Mouse (Mus musculus) spleen, adult 2 months (tissue): ENCODE data around the gene Gm28230. TPM values are rescaled to one million over a fixed set of nuclear protein-coding genes. Genes with fewer than 3 reads are reported as not detected.
A peak's percentile ranks its signal among the peaks of the same experiment; 100 is the strongest.

Experiments used
- DNase-seq, 2 experiments: peaks; one replicate each; pipeline versions ENCODE4 v3.0.0 to v3.0.0-alpha.2; 2012 to 2021; ENCODE audit warnings: low spot score in 2 of 2, low read depth in 1 of 2
- H3K27ac ChIP-seq: fragments of 200-500 bp; 2 replicates; pipeline ENCODE4 v1.5.1; 2012; ENCODE audit warnings: low read length, inconsistent platforms; ENCODE audit not compliant: insufficient read depth
- H3K27me3 ChIP-seq: fragments of 200-500 bp; 2 replicates; pipeline ENCODE4 v1.6.1; 2012; ENCODE audit warnings: mild to moderate bottlenecking, moderate library complexity, low read length, inconsistent platforms; ENCODE audit not compliant: control insufficient read depth, insufficient read depth
- H3K36me3 ChIP-seq: fragments of 200-500 bp; 2 replicates; pipeline ENCODE4 v1.6.1; 2012; ENCODE audit warnings: mild to moderate bottlenecking, low read length, inconsistent platforms; ENCODE audit not compliant: control insufficient read depth, insufficient read depth
- H3K4me1 ChIP-seq: fragments of 200-500 bp; 2 replicates; pipeline ENCODE4 v1.6.1; 2011; ENCODE audit warnings: inconsistent platforms; ENCODE audit not compliant: control insufficient read depth, insufficient read depth, insufficient read length
- H3K4me3 ChIP-seq: fragments of 200-500 bp; 2 replicates; pipeline ENCODE4 v1.5.1; 2011; ENCODE audit warnings: mild to moderate bottlenecking, inconsistent platforms; ENCODE audit not compliant: insufficient read depth, insufficient read length; ENCODE audit errors: extremely low read depth
- CTCF ChIP-seq: fragments of 200-500 bp; IDR thresholded peaks from 2 replicates; pipeline ENCODE4 v1.5.1; 2011; ENCODE audit warnings: mild to moderate bottlenecking, inconsistent platforms; ENCODE audit not compliant: insufficient read depth, insufficient read length, insufficient replicate concordance; ENCODE audit errors: extremely low read depth
- POLR2A ChIP-seq: fragments of 200-500 bp; IDR thresholded peaks from 2 replicates; pipeline ENCODE4 v1.6.1; 2011; ENCODE audit warnings: low read depth, low read length, inconsistent platforms
- WGBS: fragments of 180-500 bp; shearing (Covaris S2); methylation state at CpG from one replicate; pipeline ENCODE4 v1.1.7; 2018; 5-methylcytosine and 5-hydroxymethylcytosine counted together
- polyA plus RNA-seq: library from polyadenylated mRNA; depleted of rRNA; stranded (reverse); fragments of >200 nt; gene quantifications from 2 replicates; pipeline ENCODE4 v1.2.3, GENCODE M21; 2012

Gm28230 gene
- polyA plus RNA-seq, 1 experiment: not detected

DNA sequence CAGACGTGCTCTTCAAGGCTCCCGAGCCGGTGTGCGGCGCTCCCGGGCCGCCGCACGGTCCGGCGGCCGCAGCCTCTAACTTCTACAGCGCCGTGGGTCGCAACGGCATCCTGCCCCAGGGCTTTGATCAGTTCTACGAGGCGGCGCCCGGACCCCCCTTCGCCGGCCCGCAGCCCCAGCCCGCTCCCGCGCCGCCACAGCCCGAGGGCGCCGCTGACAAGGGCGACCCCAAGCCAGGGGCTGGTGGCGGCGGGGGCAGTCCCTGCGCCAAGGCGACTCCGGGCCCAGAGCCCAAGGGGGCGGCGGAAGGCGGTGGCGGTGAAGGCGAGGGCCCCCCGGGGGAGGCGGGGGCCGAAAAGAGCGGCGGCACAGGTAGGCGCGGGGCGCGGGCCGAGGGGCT lies 43.7 kb upstream of the Gm28230 start:
- TF ChIP-seq CTCF (no peak), POLR2A (no peak)
- Histone ChIP-seq H3K36me3 (no peaks in the 10 kb centered on the region), H3K27ac (no peak overlapping the region), H3K4me3 (no peak overlapping the region), H3K4me1 (peaks cover 5% of the 10 kb centered on the region), H3K27me3 (peaks cover 51% of the 10 kb centered on the region)
- 9% methylated on average over 43 of the region's 51 CpGs for WGBS
- no peak for DNase-seq

DNA sequence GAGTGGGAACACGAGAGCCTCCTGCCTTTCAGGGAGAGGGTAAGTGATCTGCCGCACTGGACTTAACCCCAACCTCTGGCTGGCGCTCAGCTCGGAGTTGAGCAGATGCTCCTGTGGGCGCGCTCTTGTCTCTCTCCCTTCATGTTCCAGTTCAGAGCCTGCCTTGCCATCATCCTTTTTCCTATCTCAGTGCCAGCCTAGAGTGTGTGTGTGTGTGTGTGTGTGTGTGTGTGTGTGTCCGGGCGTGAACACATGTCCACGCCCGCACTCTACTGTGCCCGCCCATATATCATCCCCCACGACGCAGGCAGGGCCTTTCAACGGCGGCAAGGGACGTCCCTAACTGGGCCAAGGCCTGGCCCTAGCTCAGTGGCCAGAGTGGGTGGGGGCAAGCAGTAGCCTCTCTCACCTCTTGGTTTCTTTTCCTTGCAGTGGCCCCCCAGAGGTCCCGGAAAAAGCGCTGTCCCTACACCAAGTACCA lies 43.0 kb upstream of the Gm28230 start:
- no peak overlapping the region for H3K4me3 ChIP-seq
- H3K36me3 ChIP-seq: no peaks in the 10 kb centered on the region
- peaks cover 5% of the 10 kb centered on the region for H3K4me1 ChIP-seq
- H3K27ac ChIP-seq: no peak overlapping the region
- H3K27me3 ChIP-seq: peaks cover 53% of the 10 kb centered on the region
- no peak for DNase-seq
- TF ChIP-seq CTCF (no peak), POLR2A (no peak)
- WGBS: 7% methylated on average over 18 of the region's 18 CpGs

DNA sequence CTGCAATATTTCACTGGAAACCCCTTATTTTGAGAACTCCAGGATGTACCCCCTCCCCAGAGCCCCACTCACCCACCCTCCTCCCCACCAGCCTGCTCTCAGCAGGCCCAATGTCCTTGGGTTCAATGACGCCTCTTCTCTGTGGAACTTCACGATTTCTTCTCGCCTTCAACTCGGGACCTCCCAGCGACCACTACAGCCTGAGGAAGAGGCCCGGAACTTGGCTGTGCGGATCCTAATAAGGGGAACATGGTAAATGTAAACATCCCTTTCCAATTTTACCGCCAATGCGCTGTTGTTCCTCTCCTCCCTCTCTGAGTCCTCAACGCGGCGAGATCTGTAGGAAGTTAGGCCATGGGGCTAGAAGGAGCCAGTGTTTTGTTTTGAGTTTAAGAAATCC lies 42.4 kb upstream of the Gm28230 start:
- Histone ChIP-seq H3K4me1 (peaks cover 5% of the 10 kb centered on the region), H3K36me3 (no peaks in the 10 kb centered on the region), H3K27ac (no peak overlapping the region), H3K27me3 (peaks cover 53% of the 10 kb centered on the region), H3K4me3 (no peak overlapping the region)
- WGBS: 11% methylated on average over 12 of the region's 12 CpGs
- DNase-seq: no peak
- TF ChIP-seq POLR2A (no peak), CTCF (no peak)

DNA sequence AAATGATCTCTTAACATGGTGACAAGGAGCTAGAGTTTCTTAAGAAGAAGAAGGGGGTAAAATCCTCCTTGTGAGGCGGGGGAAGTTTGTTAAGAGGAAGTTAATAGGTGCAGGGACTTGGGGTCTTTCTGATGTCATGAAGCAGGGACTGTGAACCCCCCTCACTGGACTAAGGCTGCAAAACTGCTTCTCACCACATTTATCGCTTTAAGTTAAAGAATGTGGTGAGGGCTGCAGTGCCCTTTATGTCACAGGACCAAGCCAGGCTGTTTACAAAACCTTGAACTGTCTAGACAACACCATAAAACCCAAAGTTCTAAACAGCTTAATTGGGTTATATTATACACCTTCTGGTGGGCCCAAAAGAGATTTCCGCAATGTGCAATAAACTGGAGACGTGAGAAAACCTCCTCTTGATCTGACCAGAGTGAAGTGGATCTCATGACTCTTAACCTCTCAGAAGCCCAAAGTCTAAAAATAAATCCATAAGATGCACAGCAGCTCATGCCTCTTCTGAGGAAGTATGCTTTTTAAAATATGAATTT lies 41.4 kb upstream of the Gm28230 start:
- H3K27me3 ChIP-seq: peaks cover 57% of the 10 kb centered on the region
- H3K36me3 ChIP-seq: no peaks in the 10 kb centered on the region
- TF ChIP-seq POLR2A: no peak
- TF ChIP-seq CTCF: no peak
- 25% methylated on average over 4 of the region's 4 CpGs for WGBS
- H3K27ac ChIP-seq: no peak overlapping the region
- H3K4me3 ChIP-seq: no peak overlapping the region
- no peak for DNase-seq
- H3K4me1 ChIP-seq: peaks cover 5% of the 10 kb centered on the region

DNA sequence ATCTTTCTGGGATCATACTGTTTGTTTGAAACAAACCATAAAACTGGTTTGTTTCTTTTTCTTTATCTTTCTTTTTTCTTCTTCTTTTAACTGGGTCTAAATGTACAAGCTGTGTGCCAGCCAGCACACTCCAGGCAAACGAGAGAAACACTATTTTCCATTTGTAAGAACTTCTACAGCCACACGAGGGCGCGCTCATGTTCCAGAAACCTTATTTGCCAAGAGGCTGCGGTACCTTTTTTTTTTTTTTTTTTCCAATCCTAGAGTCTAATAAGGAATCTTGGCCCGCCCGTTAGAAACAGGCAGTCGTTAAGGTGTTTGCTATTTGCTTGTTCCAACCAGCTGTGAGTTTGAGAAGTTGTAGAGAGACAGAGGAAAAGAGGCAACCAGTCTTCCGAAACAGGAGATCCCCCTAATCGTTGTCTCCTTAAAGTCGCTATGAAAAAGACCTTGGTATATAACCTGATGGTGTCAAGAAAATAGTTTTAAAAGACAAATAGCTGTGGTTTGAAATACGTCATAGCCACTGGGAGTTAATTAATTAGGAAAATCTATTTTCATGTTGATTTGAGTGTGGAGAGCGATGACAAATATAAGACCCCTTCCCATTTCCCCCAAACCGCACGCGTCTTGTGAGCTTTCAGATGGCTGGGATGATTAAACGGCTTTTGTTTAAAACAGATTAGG lies 40.1 kb upstream of the Gm28230 start:
- H3K27ac ChIP-seq: no peak overlapping the region
- DNase-seq: peak in 1 of 2 experiments; percentile 17
- H3K4me1 ChIP-seq: peaks cover 5% of the 10 kb centered on the region
- no peaks in the 10 kb centered on the region for H3K36me3 ChIP-seq
- peak; percentile 6; the same call in 1 of the 2 replicates for TF ChIP-seq CTCF
- no peak for TF ChIP-seq POLR2A
- WGBS: 14% methylated on average over 17 of the region's 17 CpGs
- peaks cover 59% of the 10 kb centered on the region for H3K27me3 ChIP-seq
- H3K4me3 ChIP-seq: no peak overlapping the region

DNA sequence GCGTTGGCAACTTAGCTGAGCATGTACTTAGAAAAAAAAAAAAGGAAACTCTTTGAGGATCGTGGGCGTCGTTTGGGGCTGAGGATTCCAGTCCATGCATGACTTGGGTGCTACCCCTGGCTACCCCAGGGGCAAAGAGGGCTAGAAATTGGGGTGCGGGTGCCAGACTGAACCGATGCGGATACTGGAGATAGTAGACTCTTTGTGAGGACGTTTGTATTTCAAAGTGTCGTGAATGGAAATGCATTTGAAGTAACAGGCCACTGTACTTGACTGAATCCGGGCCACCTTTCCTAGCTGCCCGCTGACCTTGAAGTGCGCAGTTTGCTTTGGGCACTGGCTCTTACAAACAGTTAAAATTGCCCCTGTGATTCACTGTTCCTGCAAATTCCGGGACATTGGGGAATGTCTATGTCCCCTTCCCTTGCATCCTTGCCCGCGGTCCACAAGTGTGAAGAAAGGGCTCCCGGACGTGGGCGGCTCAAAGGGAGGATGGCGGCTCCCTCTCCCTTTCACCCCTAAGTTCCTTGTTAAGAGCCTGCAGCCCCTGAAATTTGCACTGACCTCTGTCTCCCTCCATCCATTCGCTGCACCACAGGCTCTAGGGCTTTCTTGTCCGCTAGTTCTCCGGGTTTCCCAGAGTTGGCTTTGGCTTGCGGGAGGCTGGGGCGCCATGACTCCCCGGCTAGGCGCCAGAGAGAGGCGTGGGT lies 39.4 kb upstream of the Gm28230 start:
- Histone ChIP-seq H3K36me3 (no peaks in the 10 kb centered on the region), H3K27ac (no peak overlapping the region), H3K4me3 (no peak overlapping the region), H3K4me1 (peaks cover 3% of the 10 kb centered on the region), H3K27me3 (peaks cover 62% of the 10 kb centered on the region)
- DNase-seq: no peak
- 7% methylated on average over 27 of the region's 27 CpGs for WGBS
- TF ChIP-seq CTCF (no peak), POLR2A (no peak)
